Mouse (Mus musculus): ENCODE results near the gene Trmt112.

- no peak for TF ChIP-seq CTCF (IDR thresholded peaks at IDR 0.05; ENCODE audit: control insufficient read depth, insufficient read depth, insufficient read length)
- no peak for TF ChIP-seq CEBPB (IDR thresholded peaks at IDR 0.05; ENCODE audit: low read depth)
- TF ChIP-seq USF1 (IDR thresholded peaks at IDR 0.05; ENCODE audit: low read depth), result no peak
- no peak for TF ChIP-seq MYOD1 (IDR thresholded peaks at IDR 0.05; ENCODE audit: control insufficient read depth, insufficient read length, low read depth)
Observed at GRCm38 (mm10) chr19:6869355-6869754, 40.1 kb upstream of the Trmt112 start.

All from C2C12 (cell line).